31 mouse cellular contexts compared by ENCODE assay signal in genomic region chr6:148406792-148407490, GRCm38 (mm10). TPM values are rescaled to one million over a fixed set of nuclear protein-coding genes. Genes with fewer than 3 reads are reported as not detected.
DNase-seq lines count a peak whose midpoint lies in the region; ATAC-seq lines count a peak whose summit lies in the region.
"Had no signal": no experiment of that assay in that cellular context is flagged by ENCODE, and none has a peak within 500 bp of the region (broad histone marks: within the 10 kb centered on the region; RNA-seq: fewer than 3 reads in every experiment).

No protein-coding gene starts in this region.

- H3K4me2 ChIP-seq in forebrain, embryonic 13.5 days: no peak overlapping the region
- H3K4me2 ChIP-seq: embryonic facial prominence, embryonic 13.5 days; heart, embryonic 11.5 days; hindbrain, embryonic 12.5 days; intestine, embryonic 15.5 days; limb, embryonic 13.5 days; liver, embryonic 13.5 days; lung, embryonic 14.5 days; midbrain, embryonic 13.5 days; neural tube, embryonic 12.5 days had no signal

- H3K4me1 ChIP-seq in forebrain, embryonic 13.5 days: no peaks in the 10 kb centered on the region; the same call in 1 of the 2 replicates
- H3K4me1 ChIP-seq in forebrain, embryonic 10.5 days: peaks cover 9% of the 10 kb centered on the region
- H3K4me1 ChIP-seq in brown adipose tissue, adult 24 weeks (ENCODE audit: control insufficient read depth, insufficient read depth, insufficient read length, low read length): peaks cover 15% of the 10 kb centered on the region; the same call in 1 of the 2 replicates
- H3K4me1 ChIP-seq: embryonic facial prominence, embryonic 13.5 days; hindbrain, embryonic 12.5 days; intestine, embryonic 15.5 days; limb, embryonic 13.5 days; liver, embryonic 13.5 days; megakaryocyte, embryonic 14.5 days; midbrain, embryonic 13.5 days; neural tube, embryonic 12.5 days had no signal

- H3K9me3 ChIP-seq in forebrain, embryonic 13.5 days (replicated peaks): no peaks in the 10 kb centered on the region
- H3K9me3 ChIP-seq in forebrain, embryonic 10.5 days: no peaks in the 10 kb centered on the region
- H3K9me3 ChIP-seq: embryonic facial prominence, embryonic 13.5 days; hindbrain, embryonic 12.5 days; intestine, embryonic 15.5 days; limb, embryonic 13.5 days; liver, embryonic 13.5 days; megakaryocyte, embryonic 14.5 days; midbrain, embryonic 13.5 days; neural tube, embryonic 12.5 days had no signal

- no peak for DNase-seq in forebrain, embryonic 10.5 days (ENCODE audit: extremely low spot score, low spot score)
- peak; percentile 43 to 48 for DNase-seq in heart, adult 18-20 months
- DNase-seq in heart, adult 9 months (ENCODE audit: low spot score in 2 of 2): no peak
- peak; percentile 31 for DNase-seq in left cerebral cortex, postnatal 4 days
- no peak for DNase-seq in left cerebral cortex, postnatal 14 days (ENCODE audit: low spot score in 2 of 2)
- DNase-seq in thymus, postnatal 0 days (ENCODE audit: low spot score): no peak
- DNase-seq: adrenal gland, postnatal 14 days; cerebellum, adult 11 months; cerebellum, postnatal 36 days; embryo, embryonic 11 days; gastrocnemius, postnatal 36 days; heart, postnatal 14 days; kidney, adult 9 months; kidney, postnatal 14 days; layer of hippocampus, postnatal 36 days; liver, embryonic 13.5 days; lung, embryonic 14.5 days; lung, postnatal 36 days; retina, postnatal 1 day; thymus, postnatal 36 days had no signal

- H3K36me3 ChIP-seq in forebrain, embryonic 13.5 days (ENCODE audit: poor library complexity, severe bottlenecking): no peaks in the 10 kb centered on the region
- H3K36me3 ChIP-seq in forebrain, embryonic 10.5 days (replicated peaks): no peaks in the 10 kb centered on the region
- H3K36me3 ChIP-seq: embryonic facial prominence, embryonic 13.5 days; hindbrain, embryonic 12.5 days; intestine, embryonic 15.5 days; limb, embryonic 13.5 days; liver, embryonic 13.5 days; midbrain, embryonic 13.5 days; neural tube, embryonic 12.5 days had no signal

- H3K4me3 ChIP-seq in forebrain, embryonic 13.5 days: no peak overlapping the region
- H3K4me3 ChIP-seq in forebrain, embryonic 10.5 days: no peak overlapping the region
- no peak overlapping the region for H3K4me3 ChIP-seq in brown adipose tissue, adult 24 weeks (ENCODE audit: insufficient read depth, low read depth, low read length)
- H3K4me3 ChIP-seq: embryonic facial prominence, embryonic 13.5 days; hindbrain, embryonic 12.5 days; intestine, embryonic 15.5 days; limb, embryonic 13.5 days; liver, embryonic 13.5 days; megakaryocyte, embryonic 14.5 days; midbrain, embryonic 13.5 days; neural tube, embryonic 12.5 days had no signal

- intact Hi-C loops in left cerebral cortex, postnatal 4 days (cut with DNase I): no loop called here
- intact Hi-C loops in left cerebral cortex, postnatal 14 days (cut with DNase I): no loop called here

- peak; percentile 87; the same call in 1 of the 2 replicates for ATAC-seq in forebrain, embryonic 13.5 days
- ATAC-seq: CD4-positive, CD25-positive, alpha-beta regulatory T cell, adult 4 months; intestine, embryonic 15.5 days; midbrain, embryonic 13.5 days had no signal

- H3K9ac ChIP-seq in forebrain, embryonic 13.5 days: no peak overlapping the region
- H3K9ac ChIP-seq: embryonic facial prominence, embryonic 13.5 days; hindbrain, embryonic 12.5 days; intestine, embryonic 15.5 days; limb, embryonic 13.5 days; liver, embryonic 13.5 days; lung, embryonic 14.5 days; midbrain, embryonic 13.5 days; neural tube, embryonic 12.5 days had no signal

- WGBS in forebrain, embryonic 13.5 days: 78% methylated on average over 2 of the region's 2 CpGs
- 89% methylated on average over 2 of the region's 2 CpGs for WGBS in forebrain, embryonic 10.5 days

- no peak overlapping the region for H3K27ac ChIP-seq in forebrain, embryonic 13.5 days
- H3K27ac ChIP-seq in forebrain, embryonic 10.5 days: no peak overlapping the region
- peak overlapping the region; percentile 52 for H3K27ac ChIP-seq in brown adipose tissue, adult 24 weeks (replicated peaks; ENCODE audit: low read depth, low read length)
- H3K27ac ChIP-seq: embryonic facial prominence, embryonic 13.5 days; hindbrain, embryonic 12.5 days; intestine, embryonic 15.5 days; limb, embryonic 13.5 days; liver, embryonic 13.5 days; midbrain, embryonic 13.5 days; neural tube, embryonic 12.5 days had no signal

- no peaks in the 10 kb centered on the region for H3K27me3 ChIP-seq in forebrain, embryonic 13.5 days
- H3K27me3 ChIP-seq in forebrain, embryonic 10.5 days (ENCODE audit: poor library complexity, severe bottlenecking): no peaks in the 10 kb centered on the region
- H3K27me3 ChIP-seq: embryonic facial prominence, embryonic 13.5 days; hindbrain, embryonic 12.5 days; intestine, embryonic 15.5 days; limb, embryonic 13.5 days; liver, embryonic 13.5 days; midbrain, embryonic 13.5 days; neural tube, embryonic 12.5 days had no signal

RNA-seq across cellular contexts. Expression of gene Tmtc1, which starts 37.2 kb away (rescaled TPM):
- polyA plus RNA-seq in forebrain, embryonic 13.5 days (2015; fragmentation: Nextera tagmentation; extraction: Ambion mirVana): 0.87 and 1.1 TPM in 2 replicates
- polyA plus RNA-seq in forebrain, embryonic 10.5 days (2016; fragmentation: Nextera tagmentation; extraction: Ambion mirVana): 0.20 and 0.26 TPM in 2 replicates
- 10 to 100 TPM; 74.5 to 82.5 TPM for total RNA-seq in heart, adult 18-20 months (2021)
- 10 to 100 TPM; 36.7 to 37.5 TPM for total RNA-seq in left cerebral cortex, postnatal 4 days (2021)
- 10 to 100 TPM; 44.1 to 48.1 TPM for total RNA-seq in left cerebral cortex, postnatal 14 days (2021)
- 1.9 and 2.4 TPM in 2 replicates for polyA plus RNA-seq in brown adipose tissue, adult 24 weeks (2012; ENCODE audit: insufficient read depth, insufficient read length, missing spikeins)
- polyA plus RNA-seq in thymus, postnatal 0 days (2015; fragmentation: Nextera tagmentation; extraction: Ambion mirVana): 0.12 and 0.14 TPM in 2 replicates
- polyA plus RNA-seq: CD4-positive, CD25-positive, alpha-beta regulatory T cell, adult 4 months had no signal

Comparison
In these comparisons a context has a peak if more than half of its experiments do, and no peak if none do; other contexts are left out.
1. DNase-seq: peak in heart, adult 18-20 months (2 of 2) and left cerebral cortex, postnatal 4 days (single experiment); none in forebrain, embryonic 10.5 days (single experiment), heart, adult 9 months (0 of 2), left cerebral cortex, postnatal 14 days (0 of 2) and thymus, postnatal 0 days (single experiment).